ENCODE assay signal across 23 mouse cellular contexts in the genomic region with DNA sequence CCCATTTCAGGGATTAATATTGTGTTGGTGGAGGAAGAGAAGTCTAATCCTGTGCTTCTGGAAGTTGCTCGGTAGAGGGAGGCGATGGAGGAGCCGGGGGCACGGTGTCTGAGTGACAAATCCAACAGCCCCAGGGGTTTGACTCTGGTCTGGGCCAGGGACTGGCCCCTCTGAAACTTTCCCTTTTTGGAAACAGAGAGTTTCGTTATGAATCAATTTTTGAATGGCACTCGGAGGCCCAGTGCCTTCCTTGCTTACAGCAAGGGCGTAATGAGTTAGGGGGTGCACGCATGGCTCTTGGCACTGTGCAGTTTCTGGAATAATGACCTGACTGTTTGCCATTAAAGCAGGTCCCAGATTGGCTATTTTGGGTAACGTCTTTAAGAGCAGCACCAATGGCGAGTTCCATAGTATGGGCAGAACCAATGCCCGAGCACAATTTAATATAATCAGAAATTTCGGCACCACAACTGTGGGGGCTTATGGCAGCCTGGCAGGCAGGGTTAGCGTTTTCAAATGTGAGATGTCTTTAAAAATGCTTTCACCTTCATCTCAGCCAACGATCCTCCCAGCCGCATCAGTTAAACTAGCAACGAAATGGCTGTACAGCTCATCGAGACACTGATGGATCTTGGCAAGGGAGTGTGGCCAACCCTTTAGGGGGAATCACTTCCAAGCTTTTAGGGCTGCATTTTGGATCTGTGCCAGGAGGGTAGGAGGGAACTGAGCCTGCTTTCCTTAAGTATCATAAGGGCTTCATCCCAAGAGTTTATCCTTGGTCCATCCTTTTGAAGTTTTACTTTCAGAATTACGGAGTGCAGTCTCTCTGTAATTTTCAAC. TPM values are rescaled to one million over a fixed set of nuclear protein-coding genes. Genes with fewer than 3 reads are reported as not detected.
DNase-seq lines count a peak whose midpoint lies in the region; ATAC-seq and TF ChIP-seq lines count a peak whose summit lies in the region.
"Had no signal": no experiment of that assay in that cellular context is flagged by ENCODE, and none has a peak within 500 bp of the region (broad histone marks: within the 10 kb centered on the region; RNA-seq: fewer than 3 reads in every experiment).

No protein-coding gene starts in this region.

- no peaks in the 10 kb centered on the region for H3K36me3 ChIP-seq in lung, embryonic 14.5 days (ENCODE audit: insufficient read depth)
- no peaks in the 10 kb centered on the region for H3K36me3 ChIP-seq in forebrain, embryonic 10.5 days (replicated peaks)
- no peaks in the 10 kb centered on the region for H3K36me3 ChIP-seq in limb, embryonic 13.5 days
- H3K36me3 ChIP-seq: embryonic facial prominence, embryonic 12.5 days; G1E; liver, embryonic 15.5 days had no signal

- H3K4me2 ChIP-seq in lung, embryonic 14.5 days: no peak overlapping the region
- 0 out of 2 replicates have a peak overlapping the region, but pooled peaks have one; percentile 11 for H3K4me2 ChIP-seq in limb, embryonic 13.5 days (replicated peaks)
- H3K4me2 ChIP-seq: embryonic facial prominence, embryonic 12.5 days; liver, embryonic 15.5 days had no signal

- peak; percentile 44 for DNase-seq in lung, embryonic 14.5 days
- no peak for DNase-seq in lung, postnatal 4 days
- DNase-seq in brain, embryonic 14.5 days (ENCODE audit: low read depth): peak; percentile 83
- no peak for DNase-seq in forebrain, embryonic 10.5 days (ENCODE audit: extremely low spot score, low spot score)
- DNase-seq in adrenal gland, adult (ENCODE audit: inconsistent age in 2 of 2, low spot score in 1 of 2): no peak
- no peak for DNase-seq in adrenal gland, postnatal 14 days
- DNase-seq: cerebellum, postnatal 14 days; gastrocnemius, adult 2 months; layer of hippocampus, postnatal 36 days; lung, postnatal 10 days; right cerebral cortex, postnatal 25 days had no signal

- no peak for TF ChIP-seq POLR2A in brain, embryonic 14.5 days (IDR thresholded peaks at IDR 0.05; ENCODE audit: borderline replicate concordance, extremely low read depth, insufficient read depth, insufficient read length, poor library complexity, severe bottlenecking)

- no peak overlapping the region for H3K27ac ChIP-seq in lung, embryonic 14.5 days (ENCODE audit: low read depth)
- peak overlapping the region; percentile 60 for H3K27ac ChIP-seq in forebrain, embryonic 10.5 days
- H3K27ac ChIP-seq in limb, embryonic 13.5 days: no peak overlapping the region
- H3K27ac ChIP-seq: embryonic facial prominence, embryonic 12.5 days; gastrocnemius, adult 2 months; liver, embryonic 15.5 days; stomach, postnatal 0 days had no signal

- 82% methylated on average over 18 of the region's 18 CpGs for WGBS in lung, embryonic 14.5 days
- WGBS in forebrain, embryonic 10.5 days: 88% methylated on average over 18 of the region's 18 CpGs
- WGBS in limb, embryonic 13.5 days: 63% methylated on average over 18 of the region's 18 CpGs

- no peak overlapping the region for H3K9ac ChIP-seq in lung, embryonic 14.5 days
- no peak overlapping the region for H3K9ac ChIP-seq in limb, embryonic 13.5 days
- H3K9ac ChIP-seq: embryonic facial prominence, embryonic 12.5 days; liver, embryonic 15.5 days had no signal

- TF ChIP-seq CTCF in lung, embryonic 14.5 days (IDR thresholded peaks at IDR 0.05; ENCODE audit: low read depth): no peak
- no peak for TF ChIP-seq CTCF in brain, embryonic 14.5 days (IDR thresholded peaks at IDR 0.05; ENCODE audit: borderline replicate concordance, extremely low read depth, insufficient read depth, insufficient read length)

- H3K4me1 ChIP-seq in lung, embryonic 14.5 days (ENCODE audit: insufficient read depth): no peaks in the 10 kb centered on the region
- peaks cover 26% of the 10 kb centered on the region for H3K4me1 ChIP-seq in forebrain, embryonic 10.5 days
- peaks cover 15% of the 10 kb centered on the region for H3K4me1 ChIP-seq in limb, embryonic 13.5 days
- H3K4me1 ChIP-seq: liver, embryonic 15.5 days had no signal

- H3K9me3 ChIP-seq in lung, embryonic 14.5 days (ENCODE audit: low read depth, low read length): no peaks in the 10 kb centered on the region
- peaks cover 7% of the 10 kb centered on the region for H3K9me3 ChIP-seq in forebrain, embryonic 10.5 days
- H3K9me3 ChIP-seq in limb, embryonic 13.5 days: no peaks in the 10 kb centered on the region
- H3K9me3 ChIP-seq: liver, embryonic 15.5 days had no signal

- no peak overlapping the region for H3K4me3 ChIP-seq in lung, embryonic 14.5 days (ENCODE audit: low read depth, low read length)
- no peak overlapping the region for H3K4me3 ChIP-seq in forebrain, embryonic 10.5 days
- no peak overlapping the region for H3K4me3 ChIP-seq in limb, embryonic 13.5 days
- H3K4me3 ChIP-seq: embryonic facial prominence, embryonic 12.5 days; gastrocnemius, adult 2 months; liver, embryonic 15.5 days had no signal

- ATAC-seq in lung, embryonic 14.5 days (ENCODE audit: insufficient read depth): no peak
- ATAC-seq in limb, embryonic 13.5 days (ENCODE audit: low FRiP score, low read depth): no peak

- no peaks in the 10 kb centered on the region for H3K27me3 ChIP-seq in lung, embryonic 14.5 days (ENCODE audit: insufficient read depth, low read length)
- H3K27me3 ChIP-seq in forebrain, embryonic 10.5 days (ENCODE audit: poor library complexity, severe bottlenecking): no peaks in the 10 kb centered on the region
- no peaks in the 10 kb centered on the region for H3K27me3 ChIP-seq in limb, embryonic 13.5 days
- H3K27me3 ChIP-seq: embryonic facial prominence, embryonic 12.5 days; liver, embryonic 15.5 days had no signal

RNA-seq across cellular contexts. Expression of gene Serpina3i, which starts 15.5 kb away (rescaled TPM):
- not detected in 2 replicates for polyA plus RNA-seq in lung, embryonic 14.5 days (2014; fragmentation: Nextera tagmentation; extraction: Ambion mirVana)
- polyA plus RNA-seq in brain, embryonic 14.5 days (2012; rRNA removed): 0.05 and 0.07 TPM in 2 replicates
- polyA plus RNA-seq in forebrain, embryonic 10.5 days (2016; fragmentation: Nextera tagmentation; extraction: Ambion mirVana): not detected in 2 replicates
- polyA plus RNA-seq in limb, embryonic 13.5 days (2015; fragmentation: Nextera tagmentation; extraction: Ambion mirVana): 0.59 and 0.70 TPM in 2 replicates
- 0.78 and 1.7 TPM in 2 replicates for total RNA-seq in adrenal gland, postnatal 14 days (2021)
- total RNA-seq: gastrocnemius, adult 2 months; left cerebral cortex, postnatal 36 days; megakaryocyte-erythroid progenitor cell, adult 5-6 weeks had no signal
- polyA plus RNA-seq: G1E; hindbrain, embryonic 11.5 days; intestine, embryonic 14.5 days had no signal

RNA-seq across cellular contexts. Expression of gene Serpina3j, which starts 35.9 kb away (rescaled TPM):
- not detected in 2 replicates for polyA plus RNA-seq in lung, embryonic 14.5 days (2014; fragmentation: Nextera tagmentation; extraction: Ambion mirVana)
- polyA plus RNA-seq in brain, embryonic 14.5 days (2012; rRNA removed): not detected in 2 replicates
- polyA plus RNA-seq in forebrain, embryonic 10.5 days (2016; fragmentation: Nextera tagmentation; extraction: Ambion mirVana): not detected in 2 replicates
- not detected in 2 replicates for polyA plus RNA-seq in limb, embryonic 13.5 days (2015; fragmentation: Nextera tagmentation; extraction: Ambion mirVana)
- total RNA-seq in adrenal gland, postnatal 14 days (2021): not detected in 2 replicates
- total RNA-seq: gastrocnemius, adult 2 months; heart, adult 8-10 months; layer of hippocampus, postnatal 36 days; left cerebral cortex, postnatal 36 days; megakaryocyte-erythroid progenitor cell, adult 5-6 weeks had no signal
- polyA plus RNA-seq: embryonic facial prominence, embryonic 12.5 days; G1E; heart, postnatal 0 days; hindbrain, embryonic 11.5 days; intestine, embryonic 14.5 days; kidney, embryonic 16.5 days; liver, embryonic 15.5 days had no signal

RNA-seq across cellular contexts. Expression of gene Serpina3g, which starts 42.4 kb away (rescaled TPM):
- polyA plus RNA-seq in lung, embryonic 14.5 days (2014; fragmentation: Nextera tagmentation; extraction: Ambion mirVana): 0.50 and 0.99 TPM in 2 replicates
- 0.33 and 0.57 TPM in 2 replicates for polyA plus RNA-seq in brain, embryonic 14.5 days (2012; rRNA removed)
- 0.11 TPM in 1 of 2 replicates, not detected in the other for polyA plus RNA-seq in forebrain, embryonic 10.5 days (2016; fragmentation: Nextera tagmentation; extraction: Ambion mirVana)
- polyA plus RNA-seq in limb, embryonic 13.5 days (2015; fragmentation: Nextera tagmentation; extraction: Ambion mirVana): 0.72 and 1.2 TPM in 2 replicates
- 5.2 and 20.1 TPM in 2 replicates for total RNA-seq in adrenal gland, postnatal 14 days (2021)
- polyA plus RNA-seq: G1E had no signal

RNA-seq across cellular contexts. Expression of gene Serpina3k, which starts 59.9 kb away (rescaled TPM):
- polyA plus RNA-seq in lung, embryonic 14.5 days (2014; fragmentation: Nextera tagmentation; extraction: Ambion mirVana): not detected in 2 replicates
- not detected in 2 replicates for polyA plus RNA-seq in brain, embryonic 14.5 days (2012; rRNA removed)
- not detected in 2 replicates for polyA plus RNA-seq in forebrain, embryonic 10.5 days (2016; fragmentation: Nextera tagmentation; extraction: Ambion mirVana)
- not detected in 2 replicates for polyA plus RNA-seq in limb, embryonic 13.5 days (2015; fragmentation: Nextera tagmentation; extraction: Ambion mirVana)
- 22.0 and 379 TPM in 2 replicates for total RNA-seq in adrenal gland, postnatal 14 days (2021)
- total RNA-seq: G1E; layer of hippocampus, postnatal 36 days; left cerebral cortex, postnatal 36 days; megakaryocyte-erythroid progenitor cell, adult 5-6 weeks had no signal
- polyA plus RNA-seq: embryonic facial prominence, embryonic 12.5 days; G1E; hindbrain, embryonic 11.5 days; intestine, embryonic 14.5 days; kidney, embryonic 16.5 days; liver, embryonic 15.5 days had no signal

RNA-seq across cellular contexts. Expression of gene Serpina3m, which starts 59.9 kb away (rescaled TPM):
- polyA plus RNA-seq in lung, embryonic 14.5 days (2014; fragmentation: Nextera tagmentation; extraction: Ambion mirVana): not detected in 2 replicates
- polyA plus RNA-seq in brain, embryonic 14.5 days (2012; rRNA removed): not detected in 2 replicates
- polyA plus RNA-seq in forebrain, embryonic 10.5 days (2016; fragmentation: Nextera tagmentation; extraction: Ambion mirVana): not detected in 2 replicates
- not detected in 2 replicates for polyA plus RNA-seq in limb, embryonic 13.5 days (2015; fragmentation: Nextera tagmentation; extraction: Ambion mirVana)
- 4.9 and 70.0 TPM in 2 replicates for total RNA-seq in adrenal gland, postnatal 14 days (2021)
- total RNA-seq: G1E; gastrocnemius, adult 2 months; left cerebral cortex, postnatal 36 days; megakaryocyte-erythroid progenitor cell, adult 5-6 weeks had no signal
- polyA plus RNA-seq: embryonic facial prominence, embryonic 12.5 days; G1E; heart, postnatal 0 days; hindbrain, embryonic 11.5 days; intestine, embryonic 14.5 days; kidney, embryonic 16.5 days; liver, embryonic 15.5 days had no signal

Comparison
In these comparisons a context has a peak if more than half of its experiments do, and no peak if none do; other contexts are left out.
1. DNase-seq: peak in lung, embryonic 14.5 days (single experiment) and brain, embryonic 14.5 days (single experiment); none in lung, postnatal 4 days (0 of 2), forebrain, embryonic 10.5 days (single experiment), adrenal gland, adult (0 of 2) and adrenal gland, postnatal 14 days (single experiment).